Mouse (Mus musculus) cerebellum, postnatal 14 days (tissue): ENCODE measurements around the gene Erp29.

Source experiments
- DNase-seq, 2 experiments: peaks; one replicate each; pipeline ENCODE4 v3.0.0; 2021; ENCODE audit warnings: mixed read lengths in 2 of 2

The Erp29 gene

GRCm38 (mm10) chr5:121387126-121387525 lies 65.2 kb downstream of the Erp29 start:
- DNase-seq, result no peak

- no peak for DNase-seq
Observed at GRCm38 (mm10) chr5:121386120-121386909, 66.0 kb downstream of the Erp29 start.

DNA sequence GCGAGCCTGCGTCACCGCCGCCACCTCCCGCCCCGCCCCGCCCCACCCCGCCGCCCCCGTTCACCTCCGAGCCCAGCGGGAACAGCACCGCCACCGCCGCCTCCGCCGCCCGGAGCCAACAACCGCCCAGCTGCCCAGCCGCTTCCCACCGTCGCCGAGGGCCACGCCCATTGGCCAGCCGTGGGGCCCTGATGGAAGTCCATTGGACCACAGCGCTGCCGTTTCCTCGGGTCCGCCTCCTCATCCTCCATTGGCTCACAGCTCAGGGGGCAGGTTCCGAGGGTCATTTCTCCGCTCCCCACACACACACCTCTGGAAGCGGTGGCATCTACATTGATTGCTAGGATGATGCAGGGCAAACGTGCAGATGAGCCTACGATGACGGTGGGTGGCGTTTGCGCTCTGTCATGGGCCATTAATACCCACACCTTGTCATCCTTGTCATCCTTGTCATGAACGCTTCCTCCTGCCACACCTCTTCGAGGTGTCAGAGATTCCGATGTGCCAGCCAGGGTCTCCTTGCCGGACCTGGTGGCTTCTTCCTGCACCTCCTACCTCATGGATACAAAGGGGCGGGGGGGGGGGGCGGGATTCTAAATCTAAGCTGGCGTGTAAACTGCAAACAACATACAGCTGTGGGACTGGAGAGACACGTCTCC lies 66.7 kb downstream of the Erp29 start, which contains the start of gene Trafd1:
Gene Trafd1 (minus strand): TSS at position 172 of the 659 bp plus-strand sequence.
- DNase-seq, result peak; percentile 95

DNA sequence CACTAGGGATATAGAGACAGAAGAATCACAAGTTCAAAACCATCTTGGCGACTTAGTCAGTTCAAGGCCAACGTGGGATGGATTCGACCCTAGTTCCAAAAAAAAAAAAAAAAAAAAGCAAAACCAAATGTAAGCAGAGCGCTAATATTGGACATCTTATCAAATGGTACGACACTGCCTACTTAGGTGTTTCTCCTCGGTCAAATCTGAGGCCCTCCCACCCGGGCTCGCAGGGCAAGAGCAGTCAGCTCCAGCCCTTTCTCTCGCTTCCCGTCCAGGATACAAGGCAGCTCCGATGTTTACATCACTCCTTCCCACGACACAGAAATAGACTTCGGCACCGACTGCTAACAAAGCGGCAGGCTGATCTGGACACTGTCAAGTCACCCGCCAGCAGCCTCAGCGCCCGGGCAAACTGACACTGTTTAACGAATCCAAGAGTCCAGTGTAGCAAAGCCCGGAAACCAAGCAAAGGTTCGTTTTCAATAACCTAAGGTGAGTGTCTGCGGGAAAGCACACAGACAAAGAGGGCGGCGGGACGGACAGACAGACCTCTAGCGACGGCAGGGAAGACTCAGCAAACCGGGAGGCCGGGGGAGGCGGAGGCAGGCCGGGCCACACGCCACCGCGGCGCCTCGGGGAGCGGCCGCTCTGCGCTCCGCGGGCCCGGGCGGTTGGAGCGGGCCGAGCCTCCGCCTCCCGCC lies 67.4 kb downstream of the Erp29 start:
- peak in 1 of 2 experiments; percentile 68 for DNase-seq

DNA sequence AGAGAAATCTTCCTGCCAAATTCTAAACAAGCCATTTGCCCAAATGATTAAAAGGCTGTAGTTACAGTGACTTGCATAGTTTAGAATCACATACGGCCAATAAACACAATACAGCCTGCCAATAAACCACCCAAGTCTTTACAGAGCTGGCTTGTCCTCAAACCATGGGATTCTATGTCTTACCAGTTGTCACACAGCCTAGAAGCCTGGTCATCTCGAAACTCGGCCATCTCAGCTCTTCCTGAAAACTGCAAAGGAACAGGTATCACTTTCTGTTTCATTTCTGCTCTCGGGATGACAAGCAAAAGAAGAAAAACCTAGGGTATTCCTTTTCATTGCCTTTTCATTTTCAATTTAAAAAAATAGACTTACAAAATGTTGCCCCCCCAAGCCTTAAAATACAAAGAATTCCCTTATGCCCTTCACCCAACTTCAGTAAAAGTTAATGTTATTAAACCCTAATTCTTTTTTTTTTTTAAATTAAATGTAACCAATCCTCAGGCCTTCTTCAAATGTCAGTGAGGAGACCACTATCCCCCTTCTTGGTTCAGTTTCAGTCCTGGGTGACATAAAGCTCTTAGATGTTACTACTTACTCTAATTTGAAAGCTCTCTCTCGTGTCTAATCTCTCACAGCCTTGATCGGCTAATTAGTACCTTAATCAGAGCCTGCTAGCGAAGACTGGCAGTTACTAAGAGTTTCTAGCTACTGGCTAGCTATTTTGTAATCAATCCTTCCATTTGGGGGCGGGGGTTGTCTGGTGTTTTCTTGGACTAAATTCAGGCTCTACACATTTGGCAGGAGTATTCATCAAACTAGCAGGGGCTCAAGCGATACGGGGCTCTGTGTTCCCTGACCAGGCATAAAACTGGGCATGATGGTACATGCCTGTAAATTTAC lies 68.2 kb downstream of the Erp29 start:
- DNase-seq, result no peak

DNA sequence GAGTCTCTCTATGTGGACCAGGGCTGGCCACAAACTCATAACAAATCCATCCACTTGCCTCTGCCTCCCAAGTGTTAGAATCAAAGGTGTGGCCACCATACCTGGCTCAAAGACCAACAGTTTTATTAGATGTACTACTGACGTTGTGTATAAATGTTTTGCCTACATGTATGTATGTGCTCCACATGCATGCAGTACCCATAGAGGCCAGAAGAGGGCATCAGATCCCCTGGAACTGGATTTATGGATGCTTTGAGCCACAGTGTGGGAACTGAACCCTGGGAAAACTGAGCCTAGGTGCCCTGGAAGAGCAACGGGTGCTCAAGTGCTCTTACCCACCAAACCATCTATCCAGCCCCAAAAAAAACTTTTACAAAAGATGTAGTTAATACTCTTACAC lies 71.6 kb downstream of the Erp29 start:
- DNase-seq, result peak in 1 of 2 experiments; percentile 63

DNA sequence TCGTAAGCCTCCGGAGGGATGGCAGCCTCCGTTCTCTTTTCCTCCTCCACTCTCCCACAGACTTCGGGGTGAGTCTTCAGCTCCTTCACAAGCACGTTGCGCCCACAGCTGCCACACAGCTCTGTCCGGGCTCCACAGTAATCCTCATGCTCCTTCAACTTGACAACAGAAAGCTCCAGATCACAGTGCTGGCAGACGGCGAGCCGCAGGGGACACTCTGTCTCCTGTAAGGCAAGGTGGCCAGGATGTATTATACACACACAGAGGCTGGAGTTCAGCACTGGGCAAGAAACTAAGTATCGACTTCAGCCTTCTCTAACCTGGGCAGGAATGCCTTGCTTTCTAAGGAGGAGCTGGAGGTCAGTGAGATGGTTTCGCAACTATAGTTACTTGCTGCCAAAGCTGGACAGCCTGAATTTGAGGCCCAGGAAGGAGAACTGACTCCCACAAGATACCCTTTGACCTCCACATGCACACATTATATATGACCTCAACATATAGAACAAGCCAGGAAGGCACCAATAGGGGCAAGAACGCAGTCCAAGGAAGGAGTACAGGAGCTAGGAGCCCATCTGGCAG lies 73.5 kb downstream of the Erp29 start:
- no peak for DNase-seq
